Mouse (Mus musculus) G1E (cell line): ENCODE data around the gene Rassf8.

ENCODE experiments used
- CTCF ChIP-seq: IDR thresholded peaks from 2 replicates; pipeline ENCODE4 v1.5.1; 2012; ENCODE audit warnings: low read depth, low read length, inconsistent platforms, mixed read lengths
- GATA1 ChIP-seq: IDR thresholded peaks from 2 replicates; pipeline ENCODE4 v1.6.1; 2012; ENCODE audit warnings: borderline replicate concordance, low read length, inconsistent platforms, mixed read lengths
- POLR2AphosphoS5 ChIP-seq: IDR thresholded peaks from 2 replicates; pipeline ENCODE4 v1.6.1; 2012; ENCODE audit warnings: low read depth, low read length, inconsistent platforms; ENCODE audit not compliant: insufficient replicate concordance

GRCm38 (mm10) chr6:145746132-145746849 lies at the start of gene Rassf8:
- TF ChIP-seq CTCF: no peak
- no peak for TF ChIP-seq GATA1
- TF ChIP-seq POLR2AphosphoS5: no peak
